ENCODE assay signal across 14 mouse cellular contexts in genomic region chr12:110206812-110207211, GRCm38 (mm10).
DNase-seq lines count a peak whose midpoint lies in the region; ATAC-seq lines count a peak whose summit lies in the region.
"Had no signal": no experiment of that assay in that cellular context is flagged by ENCODE, and none has a peak within 500 bp of the region (broad histone marks: within the 10 kb centered on the region; RNA-seq: fewer than 3 reads in every experiment).

No protein-coding gene starts in this region.

- no peak overlapping the region for H3K9ac ChIP-seq in lung, embryonic 16.5 days (ENCODE audit: low read length)
- H3K9ac ChIP-seq: liver, embryonic 14.5 days; midbrain, embryonic 15.5 days; neural tube, embryonic 12.5 days had no signal

- 10% methylated on average over 6 of the region's 6 CpGs for WGBS in lung, embryonic 16.5 days

- ATAC-seq in lung, embryonic 16.5 days (ENCODE audit: low read depth) = peak; percentile 39; the same call in 1 of the 2 replicates
- ATAC-seq: midbrain, embryonic 15.5 days had no signal

- H3K27me3 ChIP-seq in lung, embryonic 16.5 days (ENCODE audit: control insufficient read depth, insufficient read depth, low read depth, low read length) = no peaks in the 10 kb centered on the region
- H3K27me3 ChIP-seq: midbrain, embryonic 15.5 days; neural tube, embryonic 12.5 days had no signal

- H3K4me3 ChIP-seq in lung, embryonic 16.5 days (ENCODE audit: low read length) = no peak overlapping the region
- H3K4me3 ChIP-seq: layer of hippocampus, adult 2 months; midbrain, embryonic 15.5 days; neural tube, embryonic 12.5 days had no signal

- no peaks in the 10 kb centered on the region for H3K9me3 ChIP-seq in lung, embryonic 16.5 days (ENCODE audit: control insufficient read depth, low read length)
- H3K9me3 ChIP-seq: midbrain, embryonic 15.5 days; neural tube, embryonic 12.5 days had no signal

- no peaks in the 10 kb centered on the region for H3K36me3 ChIP-seq in lung, embryonic 16.5 days (ENCODE audit: control insufficient read depth, insufficient read depth, low read length)
- H3K36me3 ChIP-seq: midbrain, embryonic 15.5 days; neural tube, embryonic 12.5 days had no signal

- peak overlapping the region; percentile 57 for H3K27ac ChIP-seq in lung, embryonic 16.5 days (ENCODE audit: low read length)
- H3K27ac ChIP-seq: layer of hippocampus, adult 2 months; liver, embryonic 14.5 days; midbrain, embryonic 15.5 days; neural tube, embryonic 12.5 days had no signal

- DNase-seq in gastrocnemius, postnatal 25 days = peak; percentile 46
- no peak for DNase-seq in gastrocnemius, postnatal 10 days
- DNase-seq in kidney, postnatal 10 days = peak; percentile 16
- no peak for DNase-seq in kidney, postnatal 4 days
- peak; percentile 83 for DNase-seq in NIH3T3 (ENCODE audit: low read depth)
- DNase-seq in frontal cortex, postnatal 25 days (ENCODE audit: low spot score in 2 of 2) = no peak
- no peak for DNase-seq in adrenal gland, postnatal 36 days
- DNase-seq: gastrocnemius, postnatal 14 days; spleen, adult 18-20 months had no signal

- H3K4me2 ChIP-seq in lung, embryonic 16.5 days (ENCODE audit: low read depth, low read length) = no peak overlapping the region
- H3K4me2 ChIP-seq: midbrain, embryonic 15.5 days; neural tube, embryonic 12.5 days had no signal

- H3K4me1 ChIP-seq in lung, embryonic 16.5 days (replicated peaks; ENCODE audit: control insufficient read depth, insufficient read depth, low read length) = peaks cover 27% of the 10 kb centered on the region

Comparison
In these comparisons a context has a peak if more than half of its experiments do, and no peak if none do; other contexts are left out.
1. DNase-seq: peak in gastrocnemius, postnatal 25 days (single experiment), kidney, postnatal 10 days (single experiment) and NIH3T3 (single experiment); none in gastrocnemius, postnatal 10 days (single experiment), kidney, postnatal 4 days (0 of 2), frontal cortex, postnatal 25 days (0 of 2) and adrenal gland, postnatal 36 days (0 of 2).